Mouse (Mus musculus) stomach, postnatal 0 days (tissue): ENCODE measurements around the gene Rasl11a.

ENCODE experiments used
- CTCF ChIP-seq: IDR thresholded peaks from 2 replicates; pipeline ENCODE4 v1.5.1; 2016; ENCODE audit warnings: antibody characterized with exemption, low read depth, mild to moderate bottlenecking, moderate library complexity
- EP300 ChIP-seq: optimal IDR thresholded peaks from 2 replicates; pipeline ENCODE3; 2016; ENCODE audit warnings: antibody characterized with exemption

GRCm38 (mm10) chr5:146813421-146813820 is 31.4 kb upstream of the Rasl11a start:
- TF ChIP-seq EP300: no peak
- peak; percentile 33 for TF ChIP-seq CTCF
